8 mouse cellular contexts compared by ENCODE assay signal in genomic region chr10:121432041-121432634, GRCm38 (mm10). TPM values are rescaled to one million over a fixed set of nuclear protein-coding genes. Genes with fewer than 3 reads are reported as not detected.
DNase-seq lines count a peak whose midpoint lies in the region; ATAC-seq and TF ChIP-seq lines count a peak whose summit lies in the region.

No protein-coding gene starts in this region.

- WGBS in kidney, postnatal 0 days: 48% methylated on average over 12 of the region's 12 CpGs
- WGBS in embryonic facial prominence, embryonic 15.5 days: 38% methylated on average over 12 of the region's 12 CpGs
- WGBS in limb, embryonic 10.5 days: 74% methylated on average over 12 of the region's 12 CpGs
- WGBS in midbrain, embryonic 13.5 days: 50% methylated on average over 12 of the region's 12 CpGs

- no peak for TF ChIP-seq CTCF in kidney, postnatal 0 days (IDR thresholded peaks at IDR 0.05; ENCODE audit: low read depth)

- intact Hi-C loops in left cerebral cortex, postnatal 25 days (cut with DNase I): no loop called here

- H3K4me3 ChIP-seq in kidney, postnatal 0 days (replicated peaks; ENCODE audit: low read depth, low read length): no peak overlapping the region
- no peak overlapping the region for H3K4me3 ChIP-seq in embryonic facial prominence, embryonic 15.5 days (replicated peaks)
- H3K4me3 ChIP-seq in limb, embryonic 10.5 days: no peak overlapping the region
- no peak overlapping the region for H3K4me3 ChIP-seq in midbrain, embryonic 13.5 days (replicated peaks)

- peak overlapping the region; percentile 85 for H3K27ac ChIP-seq in kidney, postnatal 0 days
- peak overlapping the region; percentile 86 for H3K27ac ChIP-seq in embryonic facial prominence, embryonic 15.5 days (replicated peaks)
- H3K27ac ChIP-seq in limb, embryonic 10.5 days: peak overlapping the region; percentile 47; the same call in 1 of the 2 replicates
- H3K27ac ChIP-seq in midbrain, embryonic 13.5 days: peak overlapping the region; percentile 62

- 0 out of 2 replicates have a peak overlapping the region, but pooled peaks have one; percentile 0 for H3K9ac ChIP-seq in kidney, postnatal 0 days (ENCODE audit: low read depth, low read length)
- H3K9ac ChIP-seq in embryonic facial prominence, embryonic 15.5 days: no peak overlapping the region
- no peak overlapping the region for H3K9ac ChIP-seq in midbrain, embryonic 13.5 days (replicated peaks)

- peaks cover 51% of the 10 kb centered on the region for H3K4me1 ChIP-seq in kidney, postnatal 0 days (replicated peaks; ENCODE audit: insufficient read depth, low read length)
- peaks cover 86% of the 10 kb centered on the region for H3K4me1 ChIP-seq in embryonic facial prominence, embryonic 15.5 days
- H3K4me1 ChIP-seq in limb, embryonic 10.5 days: peaks cover 94% of the 10 kb centered on the region
- H3K4me1 ChIP-seq in midbrain, embryonic 13.5 days (replicated peaks): peaks cover 25% of the 10 kb centered on the region

- DNase-seq in kidney, postnatal 0 days (ENCODE audit: low spot score): no peak
- no peak for DNase-seq in kidney, adult 9 months
- no peak for DNase-seq in limb, embryonic 10.5 days (ENCODE audit: low spot score)
- DNase-seq in gastrocnemius, postnatal 4 days (ENCODE audit: low spot score in 2 of 2): no peak
- no peak for DNase-seq in left cerebral cortex, postnatal 25 days (ENCODE audit: low spot score in 2 of 2)

- ATAC-seq in kidney, postnatal 0 days (replicated peaks; ENCODE audit: low FRiP score, low read depth): no peak
- ATAC-seq in embryonic facial prominence, embryonic 15.5 days (ENCODE audit: insufficient number of reproducible peaks, low FRiP score, low TSS enrichment, low read depth): no peak
- no peak for ATAC-seq in midbrain, embryonic 13.5 days
- ATAC-seq in erythroid progenitor cell, adult 5-6 weeks (replicated peaks; ENCODE audit: low FRiP score, poor library complexity, severe bottlenecking): no peak

- no peaks in the 10 kb centered on the region for H3K9me3 ChIP-seq in kidney, postnatal 0 days (replicated peaks; ENCODE audit: low read length)
- no peaks in the 10 kb centered on the region for H3K9me3 ChIP-seq in embryonic facial prominence, embryonic 15.5 days (replicated peaks)
- H3K9me3 ChIP-seq in limb, embryonic 10.5 days (replicated peaks): no peaks in the 10 kb centered on the region
- H3K9me3 ChIP-seq in midbrain, embryonic 13.5 days: no peaks in the 10 kb centered on the region

- H3K4me2 ChIP-seq in kidney, postnatal 0 days (ENCODE audit: low read length): 0 out of 2 replicates have a peak overlapping the region, but pooled peaks have one; percentile 8
- peak overlapping the region; percentile 19 for H3K4me2 ChIP-seq in embryonic facial prominence, embryonic 15.5 days (replicated peaks)
- H3K4me2 ChIP-seq in midbrain, embryonic 13.5 days (replicated peaks): no peak overlapping the region

- no peaks in the 10 kb centered on the region for H3K27me3 ChIP-seq in kidney, postnatal 0 days (ENCODE audit: insufficient read depth, low read length)
- H3K27me3 ChIP-seq in embryonic facial prominence, embryonic 15.5 days: no peaks in the 10 kb centered on the region
- no peaks in the 10 kb centered on the region for H3K27me3 ChIP-seq in limb, embryonic 10.5 days (ENCODE audit: low read depth, poor library complexity, severe bottlenecking)
- 0 out of 2 replicates have a peak, but pooled peaks cover 5% of the 10 kb centered on the region for H3K27me3 ChIP-seq in midbrain, embryonic 13.5 days

- no peaks in the 10 kb centered on the region for H3K36me3 ChIP-seq in kidney, postnatal 0 days (ENCODE audit: insufficient read depth, low read length)
- no peaks in the 10 kb centered on the region for H3K36me3 ChIP-seq in embryonic facial prominence, embryonic 15.5 days
- no peaks in the 10 kb centered on the region for H3K36me3 ChIP-seq in limb, embryonic 10.5 days
- no peaks in the 10 kb centered on the region for H3K36me3 ChIP-seq in midbrain, embryonic 13.5 days

RNA-seq across cellular contexts. Expression of gene Rassf3, which starts 44.0 kb away (rescaled TPM):
- 11.9 and 12.5 TPM in 2 replicates for polyA plus RNA-seq in kidney, postnatal 0 days (2015; fragmentation: Nextera tagmentation; extraction: Ambion mirVana)
- 20.3 and 21.0 TPM in 2 replicates for polyA plus RNA-seq in embryonic facial prominence, embryonic 15.5 days (2015; fragmentation: Nextera tagmentation; extraction: Ambion mirVana)
- 18.0 and 21.1 TPM in 2 replicates for polyA plus RNA-seq in limb, embryonic 10.5 days (2016; fragmentation: Nextera tagmentation; extraction: Ambion mirVana)
- polyA plus RNA-seq in midbrain, embryonic 13.5 days (2015; fragmentation: Nextera tagmentation; extraction: Ambion mirVana): 3.7 and 4.6 TPM in 2 replicates
- 9.2 and 9.7 TPM in 2 replicates for total RNA-seq in erythroid progenitor cell, adult 5-6 weeks (2015; ENCODE audit: low replicate concordance)
- total RNA-seq in erythroid progenitor cell, adult 5-6 weeks (2017; ENCODE audit: low replicate concordance): 6.9 and 8.0 TPM in 2 replicates
- total RNA-seq in gastrocnemius, postnatal 4 days (2021): 10 to 100 TPM; 70.0 to 78.2 TPM
- total RNA-seq in left cerebral cortex, postnatal 25 days (2021): 10 to 100 TPM; 30.4 to 37.3 TPM
